ENCODE assay signal across 21 mouse cellular contexts in the genomic region with DNA sequence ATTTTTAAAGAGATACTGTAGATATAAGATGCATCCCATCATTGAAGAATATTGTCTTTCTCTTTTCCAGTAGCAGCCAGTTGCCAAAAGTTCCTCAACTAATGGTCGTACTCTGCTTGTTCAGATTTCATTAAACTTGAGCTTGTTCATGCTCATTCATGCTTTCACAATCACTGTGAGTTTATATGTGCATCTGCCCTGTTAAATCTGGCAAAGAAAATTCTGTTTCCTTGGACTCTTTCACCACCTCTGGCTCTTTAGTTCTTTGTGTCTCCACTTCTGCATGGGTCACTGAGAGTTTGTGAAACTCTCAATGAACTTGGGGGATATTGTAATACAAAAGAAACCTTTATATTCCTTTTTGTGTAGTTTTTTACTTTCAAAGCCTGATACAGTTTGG.
DNase-seq lines count a peak whose midpoint lies in the region; ATAC-seq lines count a peak whose summit lies in the region.
"Had no signal": no experiment of that assay in that cellular context is flagged by ENCODE, and none has a peak within 500 bp of the region (broad histone marks: within the 10 kb centered on the region; RNA-seq: fewer than 3 reads in every experiment).

No protein-coding gene starts in this region.

- WGBS in embryonic facial prominence, embryonic 14.5 days, result 64% methylated on average over 1 of the region's 1 CpGs
- WGBS in embryonic facial prominence, embryonic 10.5 days, result 65% methylated on average over 1 of the region's 1 CpGs

- H3K9me3 ChIP-seq in embryonic facial prominence, embryonic 14.5 days (ENCODE audit: control insufficient read depth, low read length), result no peaks in the 10 kb centered on the region
- H3K9me3 ChIP-seq in embryonic facial prominence, embryonic 10.5 days, result no peaks in the 10 kb centered on the region
- H3K9me3 ChIP-seq: embryonic facial prominence, embryonic 13.5 days; G1E had no signal

- no peaks in the 10 kb centered on the region for H3K27me3 ChIP-seq in embryonic facial prominence, embryonic 14.5 days (replicated peaks; ENCODE audit: control insufficient read depth, insufficient read depth, low read length)
- H3K27me3 ChIP-seq in embryonic facial prominence, embryonic 10.5 days (replicated peaks; ENCODE audit: low read depth, poor library complexity, severe bottlenecking), result no peaks in the 10 kb centered on the region
- H3K27me3 ChIP-seq: CH12.LX; embryonic facial prominence, embryonic 13.5 days had no signal

- H3K4me2 ChIP-seq in embryonic facial prominence, embryonic 14.5 days (ENCODE audit: low read depth, low read length), result no peak overlapping the region
- H3K4me2 ChIP-seq: embryonic facial prominence, embryonic 13.5 days had no signal

- peak; percentile 19 for DNase-seq in embryonic facial prominence, embryonic 14.5 days (ENCODE audit: low spot score)
- DNase-seq in embryonic facial prominence, embryonic 10.5 days (ENCODE audit: low spot score), result no peak
- DNase-seq in Muller cell, postnatal 12 days (ENCODE audit: inconsistent ontology term), result peak; percentile 71
- peak; percentile 71 for DNase-seq in retina, postnatal 1 day
- no peak for DNase-seq in cerebellum, postnatal 10 days
- DNase-seq in gastrocnemius, postnatal 14 days, result no peak
- DNase-seq: adrenal gland, adult 2 months; adrenal gland, postnatal 10 days; adrenal gland, postnatal 25 days; B cell, adult 2 months; cerebellum, adult 11 months; cerebellum, adult 18-20 months; cerebellum, adult 8-10 months; cerebellum, adult 9-11 months; cerebellum, postnatal 25 days; forebrain, postnatal 0 days had no signal

- H3K27ac ChIP-seq in embryonic facial prominence, embryonic 14.5 days (replicated peaks; ENCODE audit: low read depth, low read length), result no peak overlapping the region
- H3K27ac ChIP-seq in embryonic facial prominence, embryonic 10.5 days (replicated peaks), result no peak overlapping the region
- H3K27ac ChIP-seq: embryonic facial prominence, embryonic 13.5 days had no signal

- H3K9ac ChIP-seq in embryonic facial prominence, embryonic 14.5 days (ENCODE audit: low read depth, low read length), result no peak overlapping the region
- H3K9ac ChIP-seq: embryonic facial prominence, embryonic 13.5 days; forebrain, postnatal 0 days had no signal

- no peak overlapping the region for H3K4me3 ChIP-seq in embryonic facial prominence, embryonic 14.5 days (ENCODE audit: low read depth, low read length)
- no peak overlapping the region for H3K4me3 ChIP-seq in embryonic facial prominence, embryonic 10.5 days
- H3K4me3 ChIP-seq: embryonic facial prominence, embryonic 13.5 days had no signal

- H3K36me3 ChIP-seq in embryonic facial prominence, embryonic 14.5 days (ENCODE audit: control insufficient read depth, insufficient read depth, low read length), result no peaks in the 10 kb centered on the region
- no peaks in the 10 kb centered on the region for H3K36me3 ChIP-seq in embryonic facial prominence, embryonic 10.5 days (replicated peaks)
- H3K36me3 ChIP-seq: embryonic facial prominence, embryonic 13.5 days; G1E had no signal

- intact Hi-C loops in gastrocnemius, postnatal 14 days (cut with DNase I; ENCODE audit: low total_unique reads), result no loop called here

- no peak for ATAC-seq in embryonic facial prominence, embryonic 14.5 days (ENCODE audit: low read depth)
- ATAC-seq: CD4-positive, CD25-positive, alpha-beta regulatory T cell, adult 4 months; forebrain, embryonic 14.5 days; forebrain, postnatal 0 days had no signal

- no peaks in the 10 kb centered on the region for H3K4me1 ChIP-seq in embryonic facial prominence, embryonic 14.5 days (ENCODE audit: control insufficient read depth, insufficient read depth, low read length)
- H3K4me1 ChIP-seq in embryonic facial prominence, embryonic 10.5 days, result no peaks in the 10 kb centered on the region
- H3K4me1 ChIP-seq: embryonic facial prominence, embryonic 13.5 days had no signal

Comparison
In these comparisons a context has a peak if more than half of its experiments do, and no peak if none do; other contexts are left out.
1. DNase-seq: peak in embryonic facial prominence, embryonic 14.5 days (single experiment), Muller cell, postnatal 12 days (single experiment) and retina, postnatal 1 day (single experiment); none in embryonic facial prominence, embryonic 10.5 days (single experiment), cerebellum, postnatal 10 days (0 of 2) and gastrocnemius, postnatal 14 days (single experiment).